Mouse (Mus musculus) forebrain, embryonic 13.5 days (tissue): ENCODE measurements around the gene Grrp1. TPM values are rescaled to one million over a fixed set of nuclear protein-coding genes. Genes with fewer than 3 reads are reported as not detected.

Experiments
- ATAC-seq: fragments of 200-750 bp; cut with Nextera tagmentation; 2 replicates; pipeline ENCODE4 v1.8.0; 2017
- H3K27ac ChIP-seq: fragments of 300-500 bp; sonication (generic); 2 replicates; pipeline ENCODE4 v1.5.1; 2015; ENCODE audit warnings: inconsistent platforms, mild to moderate bottlenecking, moderate library complexity
- H3K27me3 ChIP-seq: fragments of 300-500 bp; sonication (generic); 2 replicates; pipeline ENCODE4 v1.6.1; 2015; ENCODE audit warnings: mild to moderate bottlenecking, inconsistent platforms
- H3K36me3 ChIP-seq: fragments of 300-500 bp; sonication (generic); 2 replicates; pipeline ENCODE4 v1.6.1; 2015; ENCODE audit warnings: mild to moderate bottlenecking, inconsistent platforms; ENCODE audit not compliant: poor library complexity, severe bottlenecking
- H3K4me1 ChIP-seq: fragments of 300-500 bp; sonication (generic); 2 replicates; pipeline ENCODE4 v1.6.1; 2015; ENCODE audit warnings: inconsistent platforms
- H3K4me2 ChIP-seq: fragments of 300-500 bp; sonication (generic); 2 replicates; pipeline ENCODE4 v1.6.1; 2015; ENCODE audit warnings: inconsistent platforms, mild to moderate bottlenecking, moderate library complexity
- H3K4me3 ChIP-seq: fragments of 300-500 bp; sonication (generic); 2 replicates; pipeline ENCODE4 v1.5.1; 2015; ENCODE audit warnings: mild to moderate bottlenecking, inconsistent platforms
- H3K9ac ChIP-seq: fragments of 300-500 bp; sonication (generic); 2 replicates; pipeline ENCODE4 v1.6.1; 2015; ENCODE audit warnings: mild to moderate bottlenecking, inconsistent platforms
- H3K9me3 ChIP-seq: fragments of 300-500 bp; sonication (generic); replicated peaks from 2 replicates; pipeline ENCODE4 v1.6.1; 2016; ENCODE audit warnings: inconsistent platforms
- WGBS: fragments of 180-500 bp; shearing (Covaris S2); methylation state at CpG from one replicate; pipeline ENCODE4 v1.1.7; 2015; 5-methylcytosine and 5-hydroxymethylcytosine counted together
- polyA plus RNA-seq: library from polyadenylated mRNA; unstranded; fragments of >200 nt; fragmentation: Nextera tagmentation; extraction: Ambion mirVana; gene quantifications from 2 replicates; pipeline ENCODE4 v1.2.1, GENCODE M21; 2015

The Grrp1 gene
- polyA plus RNA-seq, 1 experiment from 2014 or later = 4.7 TPM

GRCm38 (mm10) chr4:134250930-134251240, 3.0 kb downstream of the Grrp1 start:
- WGBS = 7% methylated on average over 10 of the region's 10 CpGs
- Histone ChIP-seq H3K9ac (peak overlapping the region; percentile 60; the same call in 1 of the 2 replicates), H3K4me1 (peaks cover 55% of the 10 kb centered on the region), H3K27ac (no peak overlapping the region), H3K36me3 (no peaks in the 10 kb centered on the region), H3K9me3 (no peaks in the 10 kb centered on the region), H3K4me3 (peak overlapping the region; percentile 47), H3K27me3 (peaks cover 99% of the 10 kb centered on the region), H3K4me2 (peak overlapping the region; percentile 76)
- ATAC-seq = no peak

GRCm38 (mm10) chr4:134250116-134250929, 3.6 kb downstream of the Grrp1 start:
- H3K36me3 ChIP-seq = no peaks in the 10 kb centered on the region
- H3K27me3 ChIP-seq = peaks cover 93% of the 10 kb centered on the region
- H3K4me3 ChIP-seq = peak overlapping the region; percentile 47
- no peaks in the 10 kb centered on the region for H3K9me3 ChIP-seq
- H3K9ac ChIP-seq = peak overlapping the region; percentile 58
- peaks cover 58% of the 10 kb centered on the region for H3K4me1 ChIP-seq
- H3K27ac ChIP-seq = no peak overlapping the region
- 3% methylated on average over 27 of the region's 27 CpGs for WGBS
- peak overlapping the region; percentile 76 for H3K4me2 ChIP-seq
- no peak for ATAC-seq

GRCm38 (mm10) chr4:134249651-134250050, 4.3 kb downstream of the Grrp1 start:
- peaks cover 62% of the 10 kb centered on the region for H3K4me1 ChIP-seq
- peak; percentile 54 for ATAC-seq
- 1% methylated on average over 30 of the region's 30 CpGs for WGBS

GRCm38 (mm10) chr4:134246719-134247258, 7.1 kb downstream of the Grrp1 start, which contains the start of gene Gm30191:
Gm30191 (plus strand) TSS chr4:134246935.
- WGBS = 78% methylated on average over 7 of the region's 7 CpGs
- Histone ChIP-seq H3K9ac (0 out of 2 replicates have a peak within 1 kb of the TSS, but pooled peaks have one; percentile 45), H3K27me3 (peaks cover 58% of the 10 kb centered on the region), H3K9me3 (no peaks in the 10 kb centered on the region), H3K4me3 (peak within 1 kb of the TSS; percentile 86), H3K4me2 (peak within 1 kb of the TSS; percentile 95), H3K27ac (no peak within 1 kb of the TSS; the same call in 1 of the 2 replicates), H3K36me3 (peaks cover 6% of the 10 kb centered on the region; the same call in 1 of the 2 replicates), H3K4me1 (peaks cover 46% of the 10 kb centered on the region)
- no peak for ATAC-seq

More at GRCm38 (mm10) chr4:134249651-134250050, 4.3 kb downstream of the Grrp1 start:
- H3K4me2 ChIP-seq = peak overlapping the region; percentile 76
- peak overlapping the region; percentile 58 for H3K9ac ChIP-seq
- H3K27me3 ChIP-seq = peaks cover 86% of the 10 kb centered on the region
- peak overlapping the region; percentile 47 for H3K4me3 ChIP-seq
- H3K9me3 ChIP-seq = no peaks in the 10 kb centered on the region
- H3K36me3 ChIP-seq = no peaks in the 10 kb centered on the region
- H3K27ac ChIP-seq = no peak overlapping the region

GRCm38 (mm10) chr4:134246256-134246655, 7.7 kb downstream of the Grrp1 start:
- Histone ChIP-seq H3K27ac (no peak overlapping the region; the same call in 1 of the 2 replicates), H3K9me3 (no peaks in the 10 kb centered on the region), H3K4me2 (peak overlapping the region; percentile 95), H3K27me3 (peaks cover 52% of the 10 kb centered on the region), H3K4me3 (no peak overlapping the region), H3K4me1 (peaks cover 41% of the 10 kb centered on the region), H3K36me3 (peaks cover 6% of the 10 kb centered on the region; the same call in 1 of the 2 replicates), H3K9ac (no peak overlapping the region)
- 36% methylated on average over 4 of the region's 4 CpGs for WGBS
- no peak for ATAC-seq

- ATAC-seq = peak; percentile 79
- no peak within 1 kb of the TSS; the same call in 1 of the 2 replicates for H3K27ac ChIP-seq
Measured at GRCm38 (mm10) chr4:134245148-134245843, 8.6 kb downstream of the Grrp1 start, which contains the start of gene Zfp593. Zfp593 (minus strand) TSS chr4:134245592.

GRCm38 (mm10) chr4:134243516-134244250, 10.2 kb downstream of the Grrp1 start, which contains the start of gene E130218I03Rik:
E130218I03Rik (plus strand) TSS chr4:134243662.
- WGBS = 92% methylated on average over 17 of the region's 17 CpGs

More at GRCm38 (mm10) chr4:134245148-134245843, 8.6 kb downstream of the Grrp1 start, which contains the start of gene Zfp593:
- H3K4me1 ChIP-seq = peaks cover 31% of the 10 kb centered on the region
- H3K4me3 ChIP-seq = peak within 1 kb of the TSS; percentile 86
- peaks cover 43% of the 10 kb centered on the region for H3K27me3 ChIP-seq
- H3K9me3 ChIP-seq = no peaks in the 10 kb centered on the region
- WGBS = under 1% methylated on average over 60 of the region's 60 CpGs
- H3K36me3 ChIP-seq = peaks cover 6% of the 10 kb centered on the region; the same call in 1 of the 2 replicates
- peak within 1 kb of the TSS; percentile 87 for H3K9ac ChIP-seq
- peak within 1 kb of the TSS; percentile 95 for H3K4me2 ChIP-seq

GRCm38 (mm10) chr4:134238686-134239085, 15.2 kb downstream of the Grrp1 start:
- Histone ChIP-seq H3K27me3 (peaks cover 32% of the 10 kb centered on the region), H3K9ac (no peak overlapping the region), H3K4me1 (peaks cover 5% of the 10 kb centered on the region; the same call in 1 of the 2 replicates), H3K27ac (no peak overlapping the region), H3K9me3 (no peaks in the 10 kb centered on the region), H3K36me3 (peaks cover 5% of the 10 kb centered on the region; the same call in 1 of the 2 replicates), H3K4me3 (no peak overlapping the region), H3K4me2 (peak overlapping the region; percentile 25; the same call in 1 of the 2 replicates)
- WGBS = 14% methylated on average over 10 of the region's 10 CpGs
- no peak for ATAC-seq

More at GRCm38 (mm10) chr4:134243516-134244250, 10.2 kb downstream of the Grrp1 start, which contains the start of gene E130218I03Rik:
- peaks cover 6% of the 10 kb centered on the region; the same call in 1 of the 2 replicates for H3K36me3 ChIP-seq
- no peak within 1 kb of the TSS for H3K27ac ChIP-seq
- no peaks in the 10 kb centered on the region for H3K9me3 ChIP-seq
- peak within 1 kb of the TSS; percentile 86 for H3K4me3 ChIP-seq
- H3K4me1 ChIP-seq = peaks cover 21% of the 10 kb centered on the region
- H3K27me3 ChIP-seq = peaks cover 31% of the 10 kb centered on the region
- peak within 1 kb of the TSS; percentile 95 for H3K4me2 ChIP-seq
- no peak for ATAC-seq
- peak within 1 kb of the TSS; percentile 87 for H3K9ac ChIP-seq

- Histone ChIP-seq H3K4me3 (no peak within 1 kb of the TSS), H3K36me3 (peaks cover 1% of the 10 kb centered on the region; the same call in 1 of the 2 replicates), H3K27ac (no peak within 1 kb of the TSS), H3K27me3 (peaks cover 32% of the 10 kb centered on the region), H3K9ac (no peak within 1 kb of the TSS), H3K4me1 (peaks cover 5% of the 10 kb centered on the region; the same call in 1 of the 2 replicates), H3K4me2 (peak within 1 kb of the TSS; percentile 25; the same call in 1 of the 2 replicates), H3K9me3 (no peaks in the 10 kb centered on the region)
- 4% methylated on average over 18 of the region's 18 CpGs for WGBS
- ATAC-seq = no peak
Measured at GRCm38 (mm10) chr4:134238279-134238651, 15.6 kb downstream of the Grrp1 start, which contains the start of gene Cnksr1. Cnksr1 (minus strand) TSS chr4:134238399.

GRCm38 (mm10) chr4:134237582-134238278, 16.2 kb downstream of the Grrp1 start:
- H3K36me3 ChIP-seq = no peaks in the 10 kb centered on the region
- no peak overlapping the region for H3K4me3 ChIP-seq
- peaks cover 32% of the 10 kb centered on the region for H3K27me3 ChIP-seq
- peaks cover 5% of the 10 kb centered on the region; the same call in 1 of the 2 replicates for H3K4me1 ChIP-seq
- no peak overlapping the region for H3K9ac ChIP-seq
- H3K27ac ChIP-seq = no peak overlapping the region
- WGBS = 29% methylated on average over 19 of the region's 19 CpGs
- ATAC-seq = no peak
- no peaks in the 10 kb centered on the region for H3K9me3 ChIP-seq
- 0 out of 2 replicates have a peak overlapping the region, but pooled peaks have one; percentile 25 for H3K4me2 ChIP-seq
